Mouse (Mus musculus) embryonic facial prominence, embryonic 13.5 days (tissue): ENCODE measurements around the gene Swsap1. TPM values are rescaled to one million over a fixed set of nuclear protein-coding genes. Genes with fewer than 3 reads are reported as not detected.
A peak's percentile ranks its signal among the peaks of the same experiment; 100 is the strongest.

Experiments used
- ATAC-seq: fragments of 200-750 bp; cut with Nextera tagmentation; 2 replicates; pipeline ENCODE4 v1.8.0; 2017; ENCODE audit warnings: low read depth; ENCODE audit not compliant: insufficient number of reproducible peaks, insufficient read depth, low FRiP score, low TSS enrichment
- H3K27ac ChIP-seq: fragments of 300-500 bp; sonication (generic); 2 replicates; pipeline ENCODE4 v1.5.1; 2015; ENCODE audit warnings: moderate library complexity, mild to moderate bottlenecking, inconsistent platforms
- H3K27me3 ChIP-seq: fragments of 300-500 bp; sonication (generic); 2 replicates; pipeline ENCODE4 v1.6.1; 2015; ENCODE audit warnings: mild to moderate bottlenecking, inconsistent platforms
- H3K36me3 ChIP-seq: fragments of 300-500 bp; sonication (generic); 2 replicates; pipeline ENCODE4 v1.6.1; 2015; ENCODE audit warnings: mild to moderate bottlenecking, inconsistent platforms
- H3K4me1 ChIP-seq: fragments of 300-500 bp; sonication (generic); 2 replicates; pipeline ENCODE4 v1.6.1; 2015; ENCODE audit warnings: inconsistent platforms
- H3K4me2 ChIP-seq: fragments of 300-500 bp; sonication (generic); 2 replicates; pipeline ENCODE4 v1.6.1; 2015; ENCODE audit warnings: moderate library complexity, mild to moderate bottlenecking, inconsistent platforms
- H3K4me3 ChIP-seq: fragments of 300-500 bp; sonication (generic); 2 replicates; pipeline ENCODE4 v1.5.1; 2015; ENCODE audit warnings: mild to moderate bottlenecking, inconsistent platforms
- H3K9ac ChIP-seq: fragments of 300-500 bp; sonication (generic); 2 replicates; pipeline ENCODE4 v1.6.1; 2015; ENCODE audit warnings: mild to moderate bottlenecking, inconsistent platforms
- H3K9me3 ChIP-seq: fragments of 300-500 bp; sonication (generic); 2 replicates; pipeline ENCODE4 v1.6.1; 2016; ENCODE audit warnings: inconsistent platforms
- WGBS: fragments of 180-500 bp; shearing (Covaris S2); methylation state at CpG from one replicate; pipeline ENCODE4 v1.1.7; 2015; ENCODE audit warnings: mixed read lengths; 5-methylcytosine and 5-hydroxymethylcytosine counted together
- polyA plus RNA-seq: library from polyadenylated mRNA; unstranded; fragments of >200 nt; fragmentation: Nextera tagmentation; extraction: Ambion mirVana; gene quantifications from 2 replicates; pipeline ENCODE4 v1.2.1, GENCODE M21; 2015

Gene Swsap1
- polyA plus RNA-seq, 1 experiment from 2014 or later, result 7.3 TPM

- 2% methylated on average over 18 of the region's 18 CpGs for WGBS
- Histone ChIP-seq H3K4me2 (peak overlapping the region; percentile 71), H3K36me3 (peaks cover 7% of the 10 kb centered on the region; the same call in 1 of the 2 replicates), H3K4me1 (peaks cover 6% of the 10 kb centered on the region), H3K9me3 (no peaks in the 10 kb centered on the region), H3K4me3 (peak overlapping the region; percentile 72), H3K27me3 (peaks cover 14% of the 10 kb centered on the region), H3K9ac (peak overlapping the region; percentile 82), H3K27ac (peak overlapping the region; percentile 91)
- ATAC-seq, result no peak; the same call in 1 of the 2 replicates
These were observed 358 bp upstream of the Swsap1 start for GRCm38 (mm10) chr9:21955225-21955569.

- ATAC-seq, result no peak
- 76% methylated on average over 5 of the region's 5 CpGs for WGBS
- Histone ChIP-seq H3K4me3 (no peak overlapping the region), H3K4me2 (no peak overlapping the region), H3K9me3 (no peaks in the 10 kb centered on the region), H3K4me1 (peaks cover 36% of the 10 kb centered on the region), H3K9ac (no peak overlapping the region), H3K27ac (no peak overlapping the region), H3K27me3 (peaks cover 46% of the 10 kb centered on the region), H3K36me3 (peaks cover 7% of the 10 kb centered on the region; the same call in 1 of the 2 replicates)
These were observed 2.8 kb downstream of the Swsap1 start for GRCm38 (mm10) chr9:21958372-21958771.

GRCm38 (mm10) chr9:21959244-21959643 is 3.7 kb downstream of the Swsap1 start:
- 81% methylated on average over 7 of the region's 7 CpGs for WGBS
- H3K27me3 ChIP-seq, result peaks cover 55% of the 10 kb centered on the region
- no peak overlapping the region for H3K4me2 ChIP-seq
- peaks cover 39% of the 10 kb centered on the region for H3K4me1 ChIP-seq
- H3K9me3 ChIP-seq, result no peaks in the 10 kb centered on the region
- H3K36me3 ChIP-seq, result peaks cover 7% of the 10 kb centered on the region; the same call in 1 of the 2 replicates
- H3K4me3 ChIP-seq, result no peak overlapping the region
- no peak overlapping the region for H3K9ac ChIP-seq
- H3K27ac ChIP-seq, result no peak overlapping the region
- ATAC-seq, result no peak

- Histone ChIP-seq H3K9me3 (no peaks in the 10 kb centered on the region), H3K27ac (no peak overlapping the region), H3K9ac (no peak overlapping the region), H3K36me3 (peaks cover 7% of the 10 kb centered on the region; the same call in 1 of the 2 replicates), H3K27me3 (peaks cover 59% of the 10 kb centered on the region), H3K4me2 (peak overlapping the region; percentile 84; the same call in 1 of the 2 replicates), H3K4me3 (no peak overlapping the region), H3K4me1 (peaks cover 39% of the 10 kb centered on the region)
- WGBS, result 49% methylated on average over 9 of the region's 9 CpGs
- no peak for ATAC-seq
These were observed 4.6 kb downstream of the Swsap1 start for GRCm38 (mm10) chr9:21960135-21960534.

GRCm38 (mm10) chr9:21960558-21961208 is 5.1 kb downstream of the Swsap1 start:
- H3K9ac ChIP-seq, result no peak overlapping the region
- H3K4me3 ChIP-seq, result 0 out of 2 replicates have a peak overlapping the region, but pooled peaks have one; percentile 1
- no peaks in the 10 kb centered on the region for H3K9me3 ChIP-seq
- peaks cover 39% of the 10 kb centered on the region for H3K4me1 ChIP-seq
- H3K27ac ChIP-seq, result no peak overlapping the region
- peaks cover 59% of the 10 kb centered on the region for H3K27me3 ChIP-seq
- H3K4me2 ChIP-seq, result peak overlapping the region; percentile 84
- no peak for ATAC-seq
- 12% methylated on average over 26 of the region's 26 CpGs for WGBS
- H3K36me3 ChIP-seq, result peaks cover 7% of the 10 kb centered on the region; the same call in 1 of the 2 replicates

GRCm38 (mm10) chr9:21961366-21961980 is 5.9 kb downstream of the Swsap1 start:
- H3K36me3 ChIP-seq, result peaks cover 7% of the 10 kb centered on the region; the same call in 1 of the 2 replicates
- WGBS, result 1% methylated on average over 35 of the region's 35 CpGs
- H3K4me3 ChIP-seq, result peak overlapping the region; percentile 49
- ATAC-seq, result no peak
- H3K9me3 ChIP-seq, result no peaks in the 10 kb centered on the region
- peak overlapping the region; percentile 61 for H3K9ac ChIP-seq
- H3K27ac ChIP-seq, result no peak overlapping the region
- H3K27me3 ChIP-seq, result peaks cover 59% of the 10 kb centered on the region
- H3K4me1 ChIP-seq, result peaks cover 36% of the 10 kb centered on the region
- H3K4me2 ChIP-seq, result peak overlapping the region; percentile 84

GRCm38 (mm10) chr9:21962010-21962409 is 6.5 kb downstream of the Swsap1 start:
- H3K9me3 ChIP-seq, result no peaks in the 10 kb centered on the region
- peaks cover 33% of the 10 kb centered on the region for H3K4me1 ChIP-seq
- H3K36me3 ChIP-seq, result peaks cover 7% of the 10 kb centered on the region; the same call in 1 of the 2 replicates
- H3K9ac ChIP-seq, result peak overlapping the region; percentile 61
- no peak overlapping the region for H3K27ac ChIP-seq
- ATAC-seq, result no peak
- peaks cover 59% of the 10 kb centered on the region for H3K27me3 ChIP-seq
- peak overlapping the region; percentile 49 for H3K4me3 ChIP-seq
- H3K4me2 ChIP-seq, result peak overlapping the region; percentile 84
- WGBS, result under 1% methylated on average over 15 of the region's 15 CpGs

GRCm38 (mm10) chr9:21962416-21963059 is 7.0 kb downstream of the Swsap1 start:
- 2% methylated on average over 34 of the region's 34 CpGs for whole genome bisulfite sequencing
- Histone ChIP-seq H3K4me1 (peaks cover 33% of the 10 kb centered on the region), H3K9me3 (no peaks in the 10 kb centered on the region), H3K27me3 (peaks cover 59% of the 10 kb centered on the region), H3K27ac (no peak overlapping the region), H3K4me2 (peak overlapping the region; percentile 84), H3K9ac (peak overlapping the region; percentile 61), H3K4me3 (peak overlapping the region; percentile 49), H3K36me3 (peaks cover 4% of the 10 kb centered on the region; the same call in 1 of the 2 replicates)
- peak; percentile 77 for ATAC-seq

GRCm38 (mm10) chr9:21963417-21963816 is 7.9 kb downstream of the Swsap1 start, which contains the start of gene Epor:
Gene Epor (minus strand): TSS chr9:21963506.
- 20% methylated on average over 8 of the region's 8 CpGs for WGBS
- ATAC-seq, result no peak
- peak within 1 kb of the TSS; percentile 61 for H3K9ac ChIP-seq
- H3K4me1 ChIP-seq, result peaks cover 33% of the 10 kb centered on the region
- no peaks in the 10 kb centered on the region for H3K36me3 ChIP-seq
- H3K4me2 ChIP-seq, result peak within 1 kb of the TSS; percentile 84
- no peak within 1 kb of the TSS for H3K27ac ChIP-seq
- peak within 1 kb of the TSS; percentile 49 for H3K4me3 ChIP-seq
- H3K27me3 ChIP-seq, result peaks cover 64% of the 10 kb centered on the region
- H3K9me3 ChIP-seq, result no peaks in the 10 kb centered on the region

GRCm38 (mm10) chr9:21968883-21969282 is 13.3 kb downstream of the Swsap1 start:
- no peak for ATAC-seq
- Histone ChIP-seq H3K9me3 (no peaks in the 10 kb centered on the region), H3K4me1 (no peaks in the 10 kb centered on the region), H3K27me3 (peaks cover 13% of the 10 kb centered on the region), H3K4me3 (no peak overlapping the region), H3K27ac (no peak overlapping the region), H3K9ac (no peak overlapping the region), H3K4me2 (no peak overlapping the region), H3K36me3 (no peaks in the 10 kb centered on the region)
- WGBS, result 74% methylated on average over 6 of the region's 6 CpGs

- whole genome bisulfite sequencing, result 93% methylated on average over 4 of the region's 4 CpGs
- Histone ChIP-seq H3K4me2 (no peak overlapping the region), H3K9me3 (no peaks in the 10 kb centered on the region), H3K27ac (no peak overlapping the region), H3K27me3 (peaks cover 9% of the 10 kb centered on the region), H3K4me3 (no peak overlapping the region), H3K9ac (no peak overlapping the region), H3K4me1 (no peaks in the 10 kb centered on the region), H3K36me3 (no peaks in the 10 kb centered on the region)
- ATAC-seq, result no peak
These were observed 13.7 kb downstream of the Swsap1 start for GRCm38 (mm10) chr9:21969304-21969703.
